ENCODE assay signal across 15 mouse cellular contexts in the genomic region with DNA sequence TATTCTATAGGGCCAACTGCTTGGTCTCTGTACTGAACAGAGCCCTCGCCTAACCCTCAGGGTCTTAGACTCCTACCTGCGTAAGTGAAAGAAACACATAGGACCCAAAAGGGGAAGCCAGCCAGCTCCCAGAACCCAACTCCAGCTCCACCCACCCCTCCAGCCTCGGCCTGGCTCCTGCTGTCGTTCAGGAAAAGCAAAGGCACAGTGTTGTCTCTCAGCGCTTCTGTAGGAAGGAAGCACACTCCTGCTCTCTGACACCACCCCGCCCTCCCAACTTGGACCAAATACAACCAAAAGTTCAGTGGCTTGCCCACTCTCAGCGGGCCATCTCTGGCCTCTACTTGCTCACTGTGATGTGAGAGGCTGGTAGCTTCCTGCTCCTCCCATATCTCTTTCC. TPM values are rescaled to one million over a fixed set of nuclear protein-coding genes. Genes with fewer than 3 reads are reported as not detected.
DNase-seq lines count a peak whose midpoint lies in the region; ATAC-seq and TF ChIP-seq lines count a peak whose summit lies in the region.
"Had no signal": no experiment of that assay in that cellular context is flagged by ENCODE, and none has a peak within 500 bp of the region (broad histone marks: within the 10 kb centered on the region; RNA-seq: fewer than 3 reads in every experiment).

No protein-coding gene starts in this region.

- H3K27me3 ChIP-seq in heart, embryonic 11.5 days (ENCODE audit: control insufficient read depth, insufficient read depth, low read length) = 0 out of 2 replicates have a peak, but pooled peaks cover 2% of the 10 kb centered on the region
- no peaks in the 10 kb centered on the region for H3K27me3 ChIP-seq in spleen, adult 2 months (ENCODE audit: control insufficient read depth, insufficient read depth, low read length)
- H3K27me3 ChIP-seq: hindbrain, embryonic 15.5 days had no signal

- 52% methylated on average over 7 of the region's 7 CpGs for WGBS in heart, embryonic 11.5 days (ENCODE audit: insufficient replicate concordance)
- 20% methylated on average over 7 of the region's 7 CpGs for WGBS in spleen, adult 2 months

- ATAC-seq in heart, embryonic 11.5 days (replicated peaks; ENCODE audit: insufficient number of reproducible peaks, low FRiP score, low TSS enrichment) = no peak
- peak; percentile 19 for ATAC-seq in monocyte, adult 5-6 weeks (replicated peaks; ENCODE audit: insufficient number of reproducible peaks, low FRiP score, low TSS enrichment, poor library complexity, severe bottlenecking)

- TF ChIP-seq CTCF in spleen, adult 2 months (IDR thresholded peaks at IDR 0.05; ENCODE audit: extremely low read depth, insufficient read depth, insufficient read length, insufficient replicate concordance) = no peak

- no peak overlapping the region for H3K27ac ChIP-seq in heart, embryonic 11.5 days (ENCODE audit: low read depth, low read length)
- peak overlapping the region; percentile 85 for H3K27ac ChIP-seq in spleen, adult 2 months (ENCODE audit: insufficient read depth, low read length)
- H3K27ac ChIP-seq: hindbrain, embryonic 15.5 days; stomach, postnatal 0 days had no signal

- H3K4me3 ChIP-seq in heart, embryonic 11.5 days (ENCODE audit: low read depth, low read length) = no peak overlapping the region
- H3K4me3 ChIP-seq in spleen, adult 2 months (ENCODE audit: extremely low read depth, insufficient read depth, insufficient read length) = no peak overlapping the region

- DNase-seq in heart, adult 11 months = peak; percentile 94
- no peak for DNase-seq in spleen, adult 2 months (ENCODE audit: low read depth in 1 of 2, low spot score in 2 of 2)
- DNase-seq in spleen, postnatal 10 days (ENCODE audit: low spot score in 2 of 2) = no peak
- DNase-seq in kidney, postnatal 14 days = peak; percentile 60
- DNase-seq in embryo, embryonic 10 days (ENCODE audit: low spot score) = no peak
- DNase-seq in left cerebral cortex, postnatal 36 days (ENCODE audit: low spot score in 2 of 2) = no peak
- DNase-seq: adrenal gland, postnatal 10 days; cerebellum, adult 11 months; layer of hippocampus, adult 9-11 months; lung, postnatal 10 days had no signal

- H3K9me3 ChIP-seq in heart, embryonic 11.5 days (replicated peaks; ENCODE audit: control insufficient read depth, low read length) = no peaks in the 10 kb centered on the region
- H3K9me3 ChIP-seq: heart, embryonic 10.5 days; hindbrain, embryonic 15.5 days had no signal

- peaks cover 10% of the 10 kb centered on the region for H3K4me1 ChIP-seq in heart, embryonic 11.5 days (ENCODE audit: control insufficient read depth, insufficient read depth, low read length)
- H3K4me1 ChIP-seq in spleen, adult 2 months (ENCODE audit: control insufficient read depth, insufficient read depth, insufficient read length) = peaks cover 17% of the 10 kb centered on the region

- no peaks in the 10 kb centered on the region for H3K36me3 ChIP-seq in heart, embryonic 11.5 days (ENCODE audit: control insufficient read depth, insufficient read depth, low read length)
- H3K36me3 ChIP-seq in spleen, adult 2 months (ENCODE audit: control insufficient read depth, insufficient read depth, low read length) = no peaks in the 10 kb centered on the region
- H3K36me3 ChIP-seq: heart, embryonic 10.5 days; hindbrain, embryonic 15.5 days had no signal

- no peak overlapping the region for H3K4me2 ChIP-seq in heart, embryonic 11.5 days

- H3K9ac ChIP-seq in heart, embryonic 11.5 days (ENCODE audit: low read depth, low read length) = no peak overlapping the region

- TF ChIP-seq POLR2A in spleen, adult 2 months (IDR thresholded peaks at IDR 0.05; ENCODE audit: low read depth, low read length) = no peak

- intact Hi-C loops in left cerebral cortex, postnatal 36 days (cut with DNase I) = no loop called here

RNA-seq across cellular contexts. Expression of gene Itgb2, which starts 6.7 kb away (rescaled TPM):
- polyA plus RNA-seq in heart, embryonic 11.5 days (2014; fragmentation: Nextera tagmentation; extraction: Ambion mirVana) = 2.3 and 2.4 TPM in 2 replicates
- polyA plus RNA-seq in spleen, adult 2 months (2012; rRNA removed) = 154 and 176 TPM in 2 replicates
- total RNA-seq in monocyte, adult 5-6 weeks (2017) = 1,034 to 1,189 TPM (median 1,065 TPM) in 3 replicates
- 1 to 10 TPM; 2.9 to 3.4 TPM for total RNA-seq in left cerebral cortex, postnatal 36 days (2021)

RNA-seq across cellular contexts. Expression of gene Fam207a, which starts 7.7 kb away (rescaled TPM):
- 26.2 and 28.1 TPM in 2 replicates for polyA plus RNA-seq in heart, embryonic 11.5 days (2014; fragmentation: Nextera tagmentation; extraction: Ambion mirVana)
- polyA plus RNA-seq in spleen, adult 2 months (2012; rRNA removed) = 21.1 and 25.6 TPM in 2 replicates
- 24.9 to 35.4 TPM (median 27.8 TPM) in 3 replicates for total RNA-seq in monocyte, adult 5-6 weeks (2017)
- total RNA-seq in left cerebral cortex, postnatal 36 days (2021) = 10 to 100 TPM; 33.7 to 33.8 TPM

RNA-seq across cellular contexts. Expression of gene Pttg1ip, which starts 58.2 kb away (rescaled TPM):
- 108 and 113 TPM in 2 replicates for polyA plus RNA-seq in heart, embryonic 11.5 days (2014; fragmentation: Nextera tagmentation; extraction: Ambion mirVana)
- polyA plus RNA-seq in spleen, adult 2 months (2012; rRNA removed) = 63.4 and 65.3 TPM in 2 replicates
- total RNA-seq in monocyte, adult 5-6 weeks (2017) = 79.9 to 128 TPM (median 104 TPM) in 3 replicates
- total RNA-seq in left cerebral cortex, postnatal 36 days (2021) = 10 to 100 TPM; 71.2 to 88.3 TPM

Comparison
In these comparisons a context has a peak if more than half of its experiments do, and no peak if none do; other contexts are left out.
1. DNase-seq: peak in heart, adult 11 months (single experiment) and kidney, postnatal 14 days (single experiment); none in spleen, adult 2 months (0 of 2), spleen, postnatal 10 days (0 of 2), embryo, embryonic 10 days (single experiment) and left cerebral cortex, postnatal 36 days (0 of 2).
2. RNA of gene Itgb2, which starts 6.7 kb away (total RNA-seq): 1,034 to 1,189 TPM in monocyte, adult 5-6 weeks; 2.9 to 3.4 TPM in left cerebral cortex, postnatal 36 days; every median in the first group is over 100 times any median in the second.